Mouse (Mus musculus): ENCODE data around the gene Maff. TPM values are rescaled to one million over a fixed set of nuclear protein-coding genes. Genes with fewer than 3 reads are reported as not detected.

Gene Maff
- polyA plus RNA-seq, 1 experiment from 2014 or later: 1.2 TPM

- no peak for ATAC-seq
- H3K36me3 ChIP-seq (ENCODE audit: poor library complexity, severe bottlenecking): no peaks in the 10 kb centered on the region
- no peaks in the 10 kb centered on the region for H3K9me3 ChIP-seq (replicated peaks)
- H3K27me3 ChIP-seq: peaks cover 6% of the 10 kb centered on the region
- H3K4me3 ChIP-seq: peak overlapping the region; percentile 93
- WGBS: 21% methylated on average over 9 of the region's 9 CpGs
- H3K4me1 ChIP-seq: peaks cover 31% of the 10 kb centered on the region
- H3K4me2 ChIP-seq: peak overlapping the region; percentile 90
- no peak overlapping the region for H3K27ac ChIP-seq
- peak overlapping the region; percentile 95 for H3K9ac ChIP-seq
These were observed 57.4 kb downstream of the Maff start for GRCm38 (mm10) chr15:79403763-79404210.

- 82% methylated on average over 1 of the region's 1 CpGs for WGBS
- Histone ChIP-seq H3K4me2 (0 out of 2 replicates have a peak overlapping the region, but pooled peaks have one; percentile 90), H3K4me1 (peaks cover 31% of the 10 kb centered on the region), H3K27me3 (peaks cover 6% of the 10 kb centered on the region), H3K9ac (no peak overlapping the region), H3K27ac (no peak overlapping the region), H3K4me3 (no peak overlapping the region), H3K36me3 (ENCODE audit: poor library complexity, severe bottlenecking) (no peaks in the 10 kb centered on the region), H3K9me3 (replicated peaks) (no peaks in the 10 kb centered on the region)
- ATAC-seq: no peak
These were observed 57.9 kb downstream of the Maff start for GRCm38 (mm10) chr15:79404277-79404676.

- Histone ChIP-seq H3K27ac (no peak overlapping the region), H3K4me2 (no peak overlapping the region), H3K9me3 (replicated peaks) (no peaks in the 10 kb centered on the region), H3K36me3 (ENCODE audit: poor library complexity, severe bottlenecking) (no peaks in the 10 kb centered on the region), H3K4me3 (no peak overlapping the region), H3K9ac (no peak overlapping the region), H3K27me3 (peaks cover 6% of the 10 kb centered on the region), H3K4me1 (peaks cover 11% of the 10 kb centered on the region)
- WGBS: 82% methylated on average over 4 of the region's 4 CpGs
- ATAC-seq: no peak
These were observed 60.1 kb downstream of the Maff start for GRCm38 (mm10) chr15:79406564-79406963.

MicroRNA genes within 50 kb of the gene (microRNA counts, 519-probe panel; counts per million panel counts)
- 177 counts per million, percentile 53 among the panel's probes with 10 or more counts for microRNA mmu-miR-1943

Small RNA genes lying within 50 kb of the gene (microRNA-seq; reads per million reads assigned to microRNA genes)
- gene Mir1943: 1.3 reads per million

Other genes starting within 250 kb of the Maff start
- 5.4 and 6.5 TPM in 2 replicates for gene Micall1, start 237.7 kb upstream of the Maff start, polyA plus RNA-seq (2015; fragmentation: Nextera tagmentation; extraction: Ambion mirVana)
- gene Polr2f, start 205.6 kb upstream of the Maff start, polyA plus RNA-seq (2015; fragmentation: Nextera tagmentation; extraction: Ambion mirVana): 300 and 353 TPM in 2 replicates
- 12.1 and 13.7 TPM in 2 replicates for gene 1700088E04Rik, start 205.4 kb upstream of the Maff start, polyA plus RNA-seq (2015; fragmentation: Nextera tagmentation; extraction: Ambion mirVana)
- 0.45 and 0.49 TPM in 2 replicates for gene Sox10, start 181.4 kb upstream of the Maff start, polyA plus RNA-seq (2015; fragmentation: Nextera tagmentation; extraction: Ambion mirVana)
- gene Pick1, start 117.4 kb upstream of the Maff start, polyA plus RNA-seq (2015; fragmentation: Nextera tagmentation; extraction: Ambion mirVana): 68.1 and 74.3 TPM in 2 replicates
- gene Gm49486, start 117.2 kb upstream of the Maff start, polyA plus RNA-seq (2015; fragmentation: Nextera tagmentation; extraction: Ambion mirVana): 0.96 and 1.3 TPM in 2 replicates
- gene Slc16a8, start 91.9 kb upstream of the Maff start, polyA plus RNA-seq (2015; fragmentation: Nextera tagmentation; extraction: Ambion mirVana): 0.09 and 0.39 TPM in 2 replicates
- gene Baiap2l2, start 61.1 kb upstream of the Maff start, polyA plus RNA-seq (2015; fragmentation: Nextera tagmentation; extraction: Ambion mirVana): 0.63 and 2.1 TPM in 2 replicates
- gene Pla2g6, start 18.2 kb upstream of the Maff start, polyA plus RNA-seq (2015; fragmentation: Nextera tagmentation; extraction: Ambion mirVana): 24.9 and 29.6 TPM in 2 replicates
- 29.4 and 31.3 TPM in 2 replicates for gene Tmem184b, start 56.9 kb downstream of the Maff start, polyA plus RNA-seq (2015; fragmentation: Nextera tagmentation; extraction: Ambion mirVana)
- gene Csnk1e, start 108.9 kb downstream of the Maff start, polyA plus RNA-seq (2015; fragmentation: Nextera tagmentation; extraction: Ambion mirVana): 200 and 208 TPM in 2 replicates
- gene Kcnj4, start 158.6 kb downstream of the Maff start, polyA plus RNA-seq (2015; fragmentation: Nextera tagmentation; extraction: Ambion mirVana): not detected in 2 replicates
- gene Kdelr3, start 169.8 kb downstream of the Maff start, polyA plus RNA-seq (2015; fragmentation: Nextera tagmentation; extraction: Ambion mirVana): 5.1 and 6.4 TPM in 2 replicates
- gene Ddx17, start 200.1 kb downstream of the Maff start, polyA plus RNA-seq (2015; fragmentation: Nextera tagmentation; extraction: Ambion mirVana): 61.5 and 66.8 TPM in 2 replicates

Data from forebrain, embryonic 13.5 days (tissue).